Mouse (Mus musculus): Measurements from ENCODE around the gene Ascc1.
"Not testable (repeated sequence)": the region's sequence is repeated elsewhere in the genome, so short reads cannot be mapped to it uniquely, and the experiment has no call there.

The Ascc1 gene

GRCm38 (mm10) chr10:60115345-60116185 lies 113.0 kb downstream of the Ascc1 start:
- no peak for DNase-seq (ENCODE audit: low spot score in 2 of 2)

- no peak for DNase-seq (ENCODE audit: low spot score in 2 of 2)
These were observed 114.4 kb downstream of the Ascc1 start for GRCm38 (mm10) chr10:60116997-60117396.

DNA sequence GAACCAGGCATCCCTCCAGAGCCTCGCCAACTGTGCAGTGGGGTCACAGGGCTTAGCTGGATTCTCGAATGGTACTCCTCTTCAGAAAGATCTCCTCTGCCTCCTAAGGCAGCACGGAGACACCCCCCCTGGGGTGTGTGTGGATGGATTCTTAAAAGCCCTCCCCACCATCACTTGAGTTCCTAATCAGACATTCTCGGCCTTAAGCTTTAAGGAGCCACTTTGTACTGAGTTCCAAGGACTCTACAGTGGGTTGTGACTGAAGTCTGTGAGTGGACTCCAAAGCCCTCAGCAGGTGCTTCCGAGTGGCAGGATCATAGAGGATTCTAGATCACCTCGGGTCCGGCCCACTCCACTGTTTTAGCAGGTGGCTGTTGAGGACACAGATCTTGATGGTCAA lies 115.9 kb downstream of the Ascc1 start:
- no peak for DNase-seq (ENCODE audit: low spot score in 2 of 2)

DNA sequence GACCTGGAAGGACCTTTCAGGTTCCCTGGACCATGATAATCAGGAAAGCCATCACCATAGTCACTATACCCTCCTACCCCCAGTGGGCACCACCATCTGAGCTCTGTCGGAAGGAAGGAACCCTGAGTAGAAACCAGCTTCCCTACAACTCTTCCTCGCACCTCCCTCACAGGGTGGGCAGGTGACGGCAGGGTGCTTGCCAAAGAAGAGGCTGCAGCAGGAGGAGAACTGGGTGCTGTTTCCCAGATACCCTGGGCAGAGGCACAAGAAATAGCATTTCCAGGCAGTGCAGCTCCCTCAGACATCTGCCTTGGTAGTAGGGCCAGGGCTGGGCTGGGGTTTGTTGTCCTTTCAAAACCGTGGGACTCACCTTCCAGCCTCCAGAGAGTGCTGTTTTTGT lies 118.0 kb downstream of the Ascc1 start:
- DNase-seq (ENCODE audit: low spot score in 2 of 2), result no peak

DNA sequence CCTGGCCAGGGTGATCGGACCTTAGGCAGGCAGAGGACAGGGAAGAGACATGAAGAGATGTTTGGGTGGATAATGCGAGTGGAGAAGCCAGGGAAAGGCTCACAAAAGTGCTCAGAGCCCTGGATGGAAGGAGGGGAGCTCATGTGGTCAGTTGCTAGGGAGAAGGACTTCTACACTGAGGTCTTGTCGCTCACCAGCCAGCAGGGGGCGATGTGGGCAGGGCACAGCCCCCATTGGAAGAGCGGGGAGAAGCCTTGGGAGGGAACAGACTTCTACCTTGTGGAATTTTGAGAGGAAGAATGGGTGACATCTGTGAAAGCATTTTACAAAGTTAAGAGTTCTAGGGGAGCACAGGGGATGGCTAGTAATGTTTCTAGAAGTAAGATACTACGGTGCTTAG lies 121.5 kb downstream of the Ascc1 start:
- DNase-seq (ENCODE audit: low spot score in 2 of 2), result no peak

DNA sequence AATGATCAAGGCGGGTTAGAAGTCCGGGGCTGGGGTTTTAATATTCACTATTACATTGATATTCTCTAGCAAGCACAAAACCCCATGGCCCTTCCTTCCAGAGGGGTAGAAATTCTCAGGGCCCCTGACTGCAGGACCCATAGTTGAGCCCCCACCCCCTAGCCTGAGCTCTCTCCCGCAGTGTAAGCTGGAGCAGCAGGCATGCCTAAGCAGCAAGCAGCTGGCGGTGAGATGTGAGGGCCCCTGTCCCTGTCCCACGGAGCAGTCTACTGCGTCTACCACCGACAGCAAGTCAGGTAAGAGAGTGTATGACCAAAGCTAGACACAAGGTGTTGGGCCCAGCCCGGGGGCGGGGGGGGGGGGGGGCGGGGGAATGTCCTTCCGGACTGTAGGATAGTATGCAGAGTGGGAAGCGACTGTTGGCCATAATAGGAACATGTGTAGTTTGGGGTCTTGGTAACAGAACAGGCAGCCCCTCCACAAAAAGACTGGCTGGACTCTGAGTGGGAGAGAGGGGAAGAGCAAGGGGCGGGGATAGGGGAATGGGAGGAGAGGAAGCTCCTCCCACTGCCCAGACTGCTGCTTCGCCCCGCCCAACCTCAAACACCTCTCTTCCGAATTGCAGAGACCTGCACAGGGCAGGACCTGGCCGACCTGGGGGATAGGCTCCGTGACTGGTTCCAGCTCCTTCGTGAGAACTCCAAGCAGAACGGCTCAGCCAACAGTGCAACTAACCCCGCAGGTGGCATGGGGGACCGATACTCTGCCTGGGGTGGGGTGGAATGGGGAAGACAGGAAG lies 123.1 kb downstream of the Ascc1 start:
- no peak for DNase-seq (ENCODE audit: low spot score in 2 of 2)

GRCm38 (mm10) chr10:60128287-60128686 lies 125.7 kb downstream of the Ascc1 start:
- DNase-seq (ENCODE audit: low spot score in 2 of 2), result no peak

DNA sequence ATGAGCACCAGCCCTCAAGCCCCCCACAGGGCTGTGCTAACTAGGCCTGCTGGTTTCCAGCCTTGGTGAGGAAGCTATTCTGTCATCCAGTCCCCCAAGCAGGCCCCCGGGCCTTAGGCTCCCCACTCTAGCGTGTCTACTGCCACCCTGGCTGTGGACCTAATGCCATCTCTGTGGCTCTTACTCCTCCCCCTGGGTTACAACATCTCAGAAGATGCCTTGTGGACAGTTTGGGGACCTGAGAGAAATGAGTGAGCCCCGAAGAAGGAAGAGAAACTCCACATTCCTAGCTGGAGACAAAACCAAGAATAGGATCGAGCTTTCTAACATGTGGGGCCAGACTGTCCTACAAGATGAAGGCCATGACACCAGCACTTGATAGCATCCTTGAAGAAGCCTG lies 127.9 kb downstream of the Ascc1 start:
- no peak for DNase-seq (ENCODE audit: low spot score in 2 of 2)

DNA sequence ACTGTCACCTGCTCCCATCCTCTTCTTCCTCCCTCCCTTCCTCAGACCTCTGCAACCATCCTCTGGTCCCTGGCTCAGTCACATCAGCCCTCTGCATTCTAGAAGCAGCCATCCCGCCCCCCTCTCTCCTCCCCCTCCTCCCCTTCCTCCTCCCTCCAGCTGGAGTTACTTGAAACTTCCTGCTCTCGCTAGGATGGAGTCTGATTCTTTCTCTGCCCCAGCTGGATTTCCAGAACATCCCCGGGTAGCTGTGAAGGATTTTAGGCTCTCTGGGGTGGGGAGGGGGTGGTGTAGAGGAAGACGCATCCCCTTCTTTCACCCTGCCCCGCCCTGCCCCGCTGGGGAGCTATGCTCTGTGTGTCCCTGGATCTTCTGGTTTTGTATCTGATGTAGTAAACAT lies 130.9 kb downstream of the Ascc1 start:
- no peak for DNase-seq (ENCODE audit: low spot score in 2 of 2)

GRCm38 (mm10) chr10:60134201-60134600 lies 131.6 kb downstream of the Ascc1 start:
- DNase-seq (ENCODE audit: low spot score in 2 of 2), result no peak

- not testable (repeated sequence) for DNase-seq (ENCODE audit: low spot score in 2 of 2)
These were observed 133.4 kb downstream of the Ascc1 start for GRCm38 (mm10) chr10:60136010-60136409.

DNA sequence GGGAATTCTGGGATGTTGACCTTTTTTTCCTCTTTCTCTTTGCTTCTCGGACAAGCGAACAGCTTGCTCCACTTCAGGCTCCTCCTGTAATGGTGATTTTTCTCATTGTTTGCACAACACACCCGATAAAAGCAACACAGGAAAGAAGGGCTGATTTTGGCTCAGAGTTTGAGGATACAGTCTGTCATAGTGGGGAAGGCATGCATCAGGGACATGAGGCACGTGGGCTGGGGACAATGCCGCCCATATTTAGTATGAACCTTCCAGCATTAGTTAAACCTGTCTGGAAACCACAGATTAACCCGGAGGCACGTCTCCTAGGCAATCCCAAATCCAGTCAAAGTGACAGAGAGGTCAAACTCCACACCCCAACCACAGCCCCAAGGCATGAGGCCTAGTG lies 134.3 kb downstream of the Ascc1 start:
- DNase-seq (ENCODE audit: low spot score in 2 of 2), result no peak

GRCm38 (mm10) chr10:60138680-60139079 lies 136.1 kb downstream of the Ascc1 start:
- no peak for DNase-seq (ENCODE audit: low spot score in 2 of 2)

- no peak for DNase-seq (ENCODE audit: low spot score in 2 of 2)
These were observed 138.1 kb downstream of the Ascc1 start for GRCm38 (mm10) chr10:60140751-60141150.

DNA sequence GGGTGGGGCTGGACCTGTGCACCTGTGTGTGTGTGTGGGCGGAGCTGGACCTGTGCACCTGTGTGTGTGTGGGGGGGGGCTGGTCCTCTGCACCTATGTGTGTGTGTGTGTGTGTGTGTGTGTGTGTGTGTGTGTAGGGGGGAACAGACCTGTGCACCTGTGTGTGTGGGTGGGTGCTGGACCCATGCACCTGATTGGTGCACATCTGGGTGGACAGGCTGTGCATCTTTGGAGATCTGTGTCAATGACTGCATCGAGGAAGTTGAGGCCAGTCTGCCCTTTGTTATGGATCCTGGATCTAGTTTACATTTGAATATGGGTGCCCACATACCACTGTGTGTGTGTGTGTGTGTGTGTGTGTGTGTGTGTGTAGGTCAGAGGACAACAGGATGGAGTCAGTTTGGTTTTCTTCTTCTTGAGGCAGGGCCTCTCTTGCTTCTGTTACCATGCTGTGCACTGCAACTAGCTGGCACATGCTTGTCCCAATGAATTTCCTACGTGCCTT lies 139.1 kb downstream of the Ascc1 start:
- DNase-seq (ENCODE audit: low spot score in 2 of 2), result no peak

GRCm38 (mm10) chr10:60147510-60148047 lies 145.0 kb downstream of the Ascc1 start:
- peak in 1 of 2 experiments; percentile 8 for DNase-seq (ENCODE audit: low spot score in 2 of 2)

DNA sequence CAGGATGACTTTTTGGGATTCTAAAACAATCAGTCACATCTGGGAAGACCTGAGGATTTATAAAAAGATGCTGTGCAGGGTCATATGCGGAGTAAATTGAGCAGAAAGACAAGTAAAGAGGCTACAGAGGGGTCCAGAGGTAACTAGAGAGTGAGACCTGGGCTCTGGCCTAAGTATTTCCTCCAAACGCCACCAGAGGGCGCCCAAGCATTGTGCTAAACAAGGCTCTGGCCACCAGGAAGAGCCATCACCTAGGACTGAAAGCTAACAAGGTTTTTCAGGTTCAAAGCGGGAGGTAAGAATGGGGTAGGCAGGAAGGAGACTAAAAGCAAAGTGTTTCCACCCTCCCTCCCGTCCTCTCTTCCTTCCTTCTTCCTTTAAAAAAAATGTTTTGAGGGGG lies 145.5 kb downstream of the Ascc1 start:
- DNase-seq (ENCODE audit: low spot score in 2 of 2), result peak; percentile 69 to 77

Measured in urinary bladder, postnatal 36 days (tissue).